Mouse (Mus musculus): Measurements from ENCODE around the gene Mfsd14a.

Mfsd14a gene

GRCm38 (mm10) chr3:116652033-116652446 lies 10.4 kb downstream of the Mfsd14a start:
- no peak for DNase-seq

- DNase-seq, result no peak
These were observed 11.8 kb downstream of the Mfsd14a start for GRCm38 (mm10) chr3:116650698-116651097.

GRCm38 (mm10) chr3:116648805-116649204 lies 13.7 kb downstream of the Mfsd14a start:
- DNase-seq, result no peak

GRCm38 (mm10) chr3:116646387-116646786 lies 16.1 kb downstream of the Mfsd14a start:
- DNase-seq, result no peak

GRCm38 (mm10) chr3:116642373-116642772 lies 20.1 kb downstream of the Mfsd14a start:
- DNase-seq, result no peak

- no peak for DNase-seq
These were observed 20.6 kb downstream of the Mfsd14a start for GRCm38 (mm10) chr3:116641811-116642371.

GRCm38 (mm10) chr3:116640024-116640423 lies 22.5 kb downstream of the Mfsd14a start:
- DNase-seq, result no peak

- no peak for DNase-seq
These were observed 23.9 kb downstream of the Mfsd14a start for GRCm38 (mm10) chr3:116638572-116638971.

GRCm38 (mm10) chr3:116637693-116638476 lies 24.6 kb downstream of the Mfsd14a start:
- DNase-seq, result no peak

- no peak for DNase-seq
These were observed 26.7 kb downstream of the Mfsd14a start for GRCm38 (mm10) chr3:116635799-116636198.

- DNase-seq, result no peak
These were observed 27.6 kb downstream of the Mfsd14a start for GRCm38 (mm10) chr3:116634853-116635252.

- no peak for DNase-seq
These were observed 28.4 kb downstream of the Mfsd14a start for GRCm38 (mm10) chr3:116634091-116634490.

GRCm38 (mm10) chr3:116632971-116633370 lies 29.5 kb downstream of the Mfsd14a start:
- DNase-seq, result no peak

GRCm38 (mm10) chr3:116631459-116631858 lies 31.0 kb downstream of the Mfsd14a start:
- no peak for DNase-seq

GRCm38 (mm10) chr3:116622641-116623040 lies 39.8 kb downstream of the Mfsd14a start:
- DNase-seq, result no peak

- DNase-seq, result no peak
These were observed 41.7 kb downstream of the Mfsd14a start for GRCm38 (mm10) chr3:116620636-116621370.

GRCm38 (mm10) chr3:116618855-116619254 lies 43.6 kb downstream of the Mfsd14a start:
- DNase-seq, result no peak

- no peak for DNase-seq
These were observed 47.0 kb downstream of the Mfsd14a start for GRCm38 (mm10) chr3:116615318-116616068.

- peak; percentile 14 for DNase-seq
These were observed 48.1 kb downstream of the Mfsd14a start, which contains the start of gene Trmt13 for GRCm38 (mm10) chr3:116614295-116614892. Gene Trmt13 (minus strand): TSS chr3:116614587.

- DNase-seq, result no peak
These were observed 57.9 kb downstream of the Mfsd14a start for GRCm38 (mm10) chr3:116604570-116604969.

- no peak for DNase-seq
These were observed 60.7 kb downstream of the Mfsd14a start for GRCm38 (mm10) chr3:116601781-116602180.

GRCm38 (mm10) chr3:116601005-116601404 lies 61.5 kb downstream of the Mfsd14a start:
- no peak for DNase-seq

GRCm38 (mm10) chr3:116599705-116600104 lies 62.8 kb downstream of the Mfsd14a start:
- no peak for DNase-seq

Data from lung, postnatal 14 days (tissue).